Mouse (Mus musculus) myocyte (in vitro differentiated cells): ENCODE measurements around the gene Cacng2. TPM values are rescaled to one million over a fixed set of nuclear protein-coding genes. Genes with fewer than 3 reads are reported as not detected.

Experiments
- H3K27me3 ChIP-seq: one replicate; pipeline ENCODE4 v1.6.1; 2011; ENCODE audit not compliant: control insufficient read depth, insufficient read depth, insufficient read length
- H3K36me3 ChIP-seq: one replicate; pipeline ENCODE4 v1.6.1; 2011; ENCODE audit not compliant: control insufficient read depth, insufficient read depth
- H3K4me2 ChIP-seq: one replicate; pipeline ENCODE4 v1.6.1; 2011; ENCODE audit warnings: low read depth, control low read depth
- H3K4me3 ChIP-seq: one replicate; pipeline ENCODE4 v1.5.1; 2011; ENCODE audit warnings: mild to moderate bottlenecking, control low read depth, moderate library complexity
- H3K79me2 ChIP-seq: one replicate; pipeline ENCODE4 v1.6.1; 2011; ENCODE audit not compliant: control insufficient read depth, insufficient read depth
- H3ac ChIP-seq: one replicate; pipeline ENCODE4 v1.6.1; 2011; ENCODE audit not compliant: control insufficient read depth, insufficient read length
- CEBPB ChIP-seq: IDR thresholded peaks from 2 replicates; pipeline ENCODE4 v1.6.1; 2011; ENCODE audit warnings: mild to moderate bottlenecking, moderate library complexity; ENCODE audit not compliant: poor library complexity, insufficient read depth, severe bottlenecking
- E2F4 ChIP-seq: IDR thresholded peaks from one replicate; pipeline ENCODE4 v1.6.1; 2011; ENCODE audit warnings: mild to moderate bottlenecking, control low read depth, moderate library complexity; ENCODE audit not compliant: insufficient read depth
- MAX ChIP-seq: IDR thresholded peaks from one replicate; pipeline ENCODE4 v1.6.1; 2011; ENCODE audit warnings: low read depth, mild to moderate bottlenecking, control low read depth
- MYOD1 ChIP-seq, 3 experiments: IDR thresholded peaks; one replicate each; pipeline ENCODE4 v1.6.1; 2011; ENCODE audit warnings: control low read depth in 2 of 3, low read depth in 2 of 3, mild to moderate bottlenecking in 2 of 3, moderate library complexity in 1 of 3; ENCODE audit not compliant: insufficient read length in 2 of 3, control insufficient read depth in 1 of 3
- MYOG ChIP-seq, 3 experiments: IDR thresholded peaks; one replicate each; pipeline ENCODE4 v1.6.1; 2011; ENCODE audit warnings: control low read depth in 2 of 3, low read depth in 2 of 3, mild to moderate bottlenecking in 2 of 3; ENCODE audit not compliant: insufficient read length in 2 of 3, control insufficient read depth in 1 of 3, insufficient read depth in 1 of 3
- POLR2A ChIP-seq: IDR thresholded peaks from one replicate; pipeline ENCODE4 v1.6.1; 2011; ENCODE audit warnings: low read depth, mild to moderate bottlenecking, control low read depth, moderate library complexity; ENCODE audit not compliant: insufficient read length
- POLR2AphosphoS2 ChIP-seq: IDR thresholded peaks from one replicate; pipeline ENCODE4 v1.6.1; 2011; ENCODE audit warnings: low read depth, control low read depth; ENCODE audit not compliant: insufficient read length
- REST ChIP-seq: IDR thresholded peaks from one replicate; pipeline ENCODE4 v1.6.1; 2011; ENCODE audit warnings: mild to moderate bottlenecking, control low read depth, moderate library complexity; ENCODE audit not compliant: insufficient read depth, insufficient read length
- SRF ChIP-seq: IDR thresholded peaks from one replicate; pipeline ENCODE4 v1.6.1; 2011; ENCODE audit warnings: low read depth; ENCODE audit not compliant: control insufficient read depth, insufficient read length
- TCF12 ChIP-seq: IDR thresholded peaks from one replicate; pipeline ENCODE4 v1.6.1; 2011; ENCODE audit warnings: mild to moderate bottlenecking, control low read depth; ENCODE audit not compliant: poor library complexity, insufficient read depth, severe bottlenecking
- TCF3 ChIP-seq: IDR thresholded peaks from one replicate; pipeline ENCODE4 v1.6.1; 2011; ENCODE audit warnings: low read depth, control low read depth; ENCODE audit not compliant: insufficient read length
- USF1 ChIP-seq: IDR thresholded peaks from one replicate; pipeline ENCODE4 v1.6.1; 2011; ENCODE audit warnings: low read depth, mild to moderate bottlenecking, control low read depth, moderate library complexity
- polyA plus RNA-seq: library from polyadenylated mRNA; unstranded; fragments of >200 nt; fragmentation: generic; extraction: Trizol; gene quantifications from one replicate; pipeline ENCODE4 v1.2.1, GENCODE M21; 2012; ENCODE audit warnings: missing spikeins

The Cacng2 gene
- polyA plus RNA-seq, 1 experiment, result 0.04 TPM

DNA sequence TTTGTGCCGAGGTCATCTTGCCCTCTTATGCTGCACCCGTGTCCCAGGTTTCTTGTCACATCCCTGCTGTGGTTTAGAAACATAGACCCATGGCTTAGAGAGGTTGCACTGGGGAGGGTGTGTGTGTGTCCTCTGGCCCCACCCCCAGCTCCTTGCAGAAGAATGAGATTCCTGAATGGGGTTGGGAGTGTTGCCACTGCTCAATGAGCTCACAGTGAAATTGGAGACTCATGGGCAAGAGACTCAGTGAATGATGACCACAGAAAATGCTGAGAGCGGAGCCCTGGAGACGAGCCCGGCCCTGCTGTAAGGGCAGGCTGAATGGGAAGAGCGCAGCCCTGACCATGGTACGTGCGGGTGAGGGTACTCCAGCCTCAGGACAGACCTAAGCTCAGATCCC, 20.4 kb upstream of the Cacng2 start:
- H3K4me3 ChIP-seq, result no peak overlapping the region
- H3K79me2 ChIP-seq, result no peaks in the 10 kb centered on the region
- H3K27me3 ChIP-seq, result peaks cover 60% of the 10 kb centered on the region
- H3K4me2 ChIP-seq, result no peak overlapping the region
- TF ChIP-seq SRF (no peak), REST (no peak), MYOD1 (IDR thresholded peaks at IDR 0.05; ENCODE audit: control insufficient read depth in 1 of 3, insufficient read length in 2 of 3, low read depth in 2 of 3) (no peak), TCF3 (no peak), USF1 (no peak), MYOG (IDR thresholded peaks at IDR 0.05; ENCODE audit: control insufficient read depth in 1 of 3, insufficient read depth in 1 of 3, insufficient read length in 2 of 3, low read depth in 2 of 3) (no peak), TCF12 (no peak), POLR2A (no peak)
- H3K36me3 ChIP-seq, result no peaks in the 10 kb centered on the region
- no peak overlapping the region for H3ac ChIP-seq

DNA sequence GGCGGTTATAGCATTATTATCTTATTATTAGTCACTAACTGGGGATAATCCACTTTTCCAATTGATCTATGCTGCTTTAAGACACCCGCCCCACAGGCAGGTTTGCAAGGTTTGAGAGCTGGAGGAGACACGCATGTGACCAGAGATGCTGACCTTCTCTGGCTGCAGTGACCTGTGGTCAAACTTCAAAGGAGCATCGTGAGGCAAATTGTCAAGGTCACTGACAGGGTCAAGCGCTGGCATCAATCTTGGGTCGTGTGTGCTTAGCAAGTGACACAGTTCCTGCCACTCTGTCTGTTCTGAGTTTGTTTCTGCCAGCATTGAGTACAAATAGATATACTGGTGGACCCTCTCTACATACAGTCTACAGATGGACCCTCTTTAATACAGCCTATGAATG, 14.8 kb upstream of the Cacng2 start:
- Histone ChIP-seq H3ac (no peak overlapping the region), H3K36me3 (no peaks in the 10 kb centered on the region), H3K4me3 (no peak overlapping the region), H3K79me2 (no peaks in the 10 kb centered on the region), H3K27me3 (peaks cover 41% of the 10 kb centered on the region), H3K4me2 (no peak overlapping the region)
- TF ChIP-seq MYOG (IDR thresholded peaks at IDR 0.05; ENCODE audit: control insufficient read depth in 1 of 3, insufficient read depth in 1 of 3, insufficient read length in 2 of 3, low read depth in 2 of 3), result no peak
- TF ChIP-seq CEBPB, result no peak
- TF ChIP-seq POLR2A, result no peak

DNA sequence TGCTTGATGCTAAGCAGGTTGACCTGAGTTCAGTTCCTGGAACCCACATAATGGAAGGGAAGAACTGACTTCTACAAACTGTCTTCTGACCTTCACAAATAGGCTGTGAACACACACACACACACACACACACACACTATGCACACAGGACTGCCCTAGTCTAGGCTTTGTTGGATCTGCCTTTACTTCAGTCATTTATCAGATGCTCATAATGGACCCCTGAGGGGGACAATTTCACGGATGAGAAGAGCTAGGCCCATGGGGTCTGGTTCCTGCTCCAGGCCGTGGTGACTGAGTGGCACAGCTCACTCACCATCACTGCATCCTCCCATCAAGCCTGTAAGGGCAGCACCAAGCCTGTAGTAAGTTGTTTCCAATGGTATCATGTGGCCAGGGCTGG, 13.6 kb upstream of the Cacng2 start:
- H3K4me2 ChIP-seq, result no peak overlapping the region
- peaks cover 47% of the 10 kb centered on the region for H3K27me3 ChIP-seq
- no peaks in the 10 kb centered on the region for H3K79me2 ChIP-seq
- H3K4me3 ChIP-seq, result no peak overlapping the region
- no peak overlapping the region for H3ac ChIP-seq
- H3K36me3 ChIP-seq, result no peaks in the 10 kb centered on the region
- TF ChIP-seq USF1 (no peak), MYOD1 (IDR thresholded peaks at IDR 0.05; ENCODE audit: control insufficient read depth in 1 of 3, insufficient read length in 2 of 3, low read depth in 2 of 3) (no peak), CEBPB (no peak), SRF (no peak), MAX (no peak), TCF3 (no peak), TCF12 (no peak), POLR2A (no peak), E2F4 (no peak), POLR2AphosphoS2 (no peak), REST (no peak), MYOG (IDR thresholded peaks at IDR 0.05; ENCODE audit: control insufficient read depth in 1 of 3, insufficient read depth in 1 of 3, insufficient read length in 2 of 3, low read depth in 2 of 3) (no peak)

DNA sequence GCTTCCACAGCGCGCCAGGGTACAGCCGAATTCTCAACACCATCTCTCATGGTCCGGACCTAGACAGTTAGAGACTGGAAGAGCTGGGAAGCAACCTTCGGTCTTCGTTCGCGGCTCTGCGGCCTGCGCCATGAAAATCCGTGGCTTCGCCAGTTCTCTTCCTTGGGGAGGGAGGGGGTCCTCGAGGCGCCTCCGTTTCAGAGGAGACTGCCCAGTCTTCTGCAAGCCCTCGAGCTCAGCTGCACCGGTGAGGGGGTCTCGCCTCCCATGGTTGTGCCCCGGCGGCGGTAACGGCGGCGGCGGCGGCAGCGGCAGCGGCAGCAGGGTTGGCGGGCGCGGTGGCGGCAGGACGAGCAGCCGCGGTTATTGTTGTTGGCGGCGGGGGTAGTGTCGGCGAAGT, 580 bp downstream of the Cacng2 start:
- Histone ChIP-seq H3K79me2 (no peaks in the 10 kb centered on the region), H3ac (no peak overlapping the region), H3K27me3 (peaks cover 14% of the 10 kb centered on the region), H3K4me3 (no peak overlapping the region), H3K36me3 (no peaks in the 10 kb centered on the region), H3K4me2 (no peak overlapping the region)
- TF ChIP-seq MYOD1 (IDR thresholded peaks at IDR 0.05; ENCODE audit: control insufficient read depth in 1 of 3, insufficient read length in 2 of 3, low read depth in 2 of 3), result no peak

DNA sequence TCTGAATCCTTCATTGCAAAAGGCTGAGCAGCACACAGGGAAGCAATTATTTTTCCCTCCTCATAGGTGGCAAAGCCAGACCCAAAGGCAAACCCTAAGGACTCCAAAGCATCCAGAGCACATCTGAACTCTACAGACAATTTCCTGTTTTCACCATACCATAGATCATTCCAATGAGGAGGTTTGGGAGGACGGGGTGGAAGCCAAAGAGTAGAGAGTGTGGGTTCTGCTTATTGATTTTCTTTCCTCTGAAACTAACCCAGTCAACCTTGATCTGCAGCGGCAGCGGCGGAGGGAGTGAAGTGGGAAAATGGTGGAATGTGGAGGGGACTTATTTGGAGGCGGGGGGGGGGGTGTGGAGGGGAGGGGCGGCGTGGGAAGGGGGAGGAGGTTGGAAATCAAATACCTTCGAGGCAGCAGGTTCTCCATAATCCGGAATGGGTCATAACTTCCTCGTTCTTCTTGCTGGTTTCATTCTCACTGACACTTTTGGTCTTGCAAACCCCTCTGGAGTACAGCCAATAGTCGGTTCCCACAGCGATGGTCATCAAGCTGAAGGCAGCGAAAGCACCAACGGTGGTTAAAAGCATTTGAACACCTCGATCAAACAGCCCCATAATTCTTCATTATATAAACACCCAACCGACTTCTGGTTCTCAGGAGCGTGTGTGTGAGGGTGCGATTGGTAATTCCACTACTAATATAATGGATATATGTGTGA, 1.4 kb downstream of the Cacng2 start:
- H3K27me3 ChIP-seq, result peaks cover 18% of the 10 kb centered on the region
- H3K79me2 ChIP-seq, result no peaks in the 10 kb centered on the region
- no peak overlapping the region for H3K4me2 ChIP-seq
- no peak for TF ChIP-seq MYOD1 (IDR thresholded peaks at IDR 0.05; ENCODE audit: control insufficient read depth in 1 of 3, insufficient read length in 2 of 3, low read depth in 2 of 3)
- TF ChIP-seq POLR2AphosphoS2, result no peak
- no peak for TF ChIP-seq TCF3
- no peak for TF ChIP-seq POLR2A
- no peak for TF ChIP-seq USF1
- no peak for TF ChIP-seq MAX
- no peak for TF ChIP-seq SRF
- TF ChIP-seq REST, result no peak
- TF ChIP-seq E2F4, result no peak
- TF ChIP-seq MYOG (IDR thresholded peaks at IDR 0.05; ENCODE audit: control insufficient read depth in 1 of 3, insufficient read depth in 1 of 3, insufficient read length in 2 of 3, low read depth in 2 of 3), result no peak
- TF ChIP-seq TCF12, result no peak
- TF ChIP-seq CEBPB, result no peak
- H3K36me3 ChIP-seq, result no peaks in the 10 kb centered on the region
- no peak overlapping the region for H3K4me3 ChIP-seq
- no peak overlapping the region for H3ac ChIP-seq

DNA sequence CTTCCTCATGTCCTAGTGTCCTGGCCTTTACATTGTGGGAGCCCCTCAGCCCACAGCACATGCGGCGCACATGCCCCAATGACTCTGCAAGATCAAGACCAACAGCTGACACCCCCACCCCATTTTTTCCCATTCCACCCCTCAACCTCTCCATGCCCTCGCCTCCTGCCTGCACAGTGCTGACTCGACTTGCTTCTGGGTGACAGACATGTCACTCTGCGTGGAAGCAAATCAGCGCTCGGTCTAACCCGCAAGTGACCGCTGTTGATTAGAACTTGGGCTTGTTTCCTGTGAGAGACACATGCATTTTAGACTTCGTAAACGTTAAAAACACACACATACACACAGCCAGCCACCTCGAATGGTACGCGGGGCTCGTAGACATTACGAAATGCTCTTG, 2.1 kb downstream of the Cacng2 start:
- no peaks in the 10 kb centered on the region for H3K79me2 ChIP-seq
- no peak overlapping the region for H3K4me3 ChIP-seq
- H3K36me3 ChIP-seq, result no peaks in the 10 kb centered on the region
- peaks cover 18% of the 10 kb centered on the region for H3K27me3 ChIP-seq
- H3K4me2 ChIP-seq, result no peak overlapping the region
- no peak overlapping the region for H3ac ChIP-seq
- no peak for TF ChIP-seq POLR2A
- TF ChIP-seq MYOG (IDR thresholded peaks at IDR 0.05; ENCODE audit: control insufficient read depth in 1 of 3, insufficient read depth in 1 of 3, insufficient read length in 2 of 3, low read depth in 2 of 3), result no peak
- TF ChIP-seq MYOD1 (IDR thresholded peaks at IDR 0.05; ENCODE audit: control insufficient read depth in 1 of 3, insufficient read length in 2 of 3, low read depth in 2 of 3), result no peak
- TF ChIP-seq E2F4, result no peak
- no peak for TF ChIP-seq TCF12
- no peak for TF ChIP-seq CEBPB
- TF ChIP-seq TCF3, result no peak
- no peak for TF ChIP-seq USF1
- no peak for TF ChIP-seq SRF
- no peak for TF ChIP-seq REST
- no peak for TF ChIP-seq POLR2AphosphoS2
